Comparison of ENCODE assay signal across 8 mouse cellular contexts in genomic region chr16:46010153-46010905, GRCm38 (mm10). TPM values are rescaled to one million over a fixed set of nuclear protein-coding genes. Genes with fewer than 3 reads are reported as not detected.
DNase-seq lines count a peak whose midpoint lies in the region; ATAC-seq and TF ChIP-seq lines count a peak whose summit lies in the region.

Gene Plcxd2, minus strand, starts transcription at chr16:46010218.

- peaks cover 13% of the 10 kb centered on the region for H3K27me3 ChIP-seq in E14TG2a.4 (ENCODE audit: insufficient read depth, low read length)
- no peaks in the 10 kb centered on the region for H3K27me3 ChIP-seq in forebrain, embryonic 12.5 days
- H3K27me3 ChIP-seq in heart, embryonic 16.5 days (ENCODE audit: control insufficient read depth, insufficient read depth, low read length): no peaks in the 10 kb centered on the region
- no peaks in the 10 kb centered on the region for H3K27me3 ChIP-seq in liver, embryonic 13.5 days
- no peaks in the 10 kb centered on the region for H3K27me3 ChIP-seq in stomach, embryonic 14.5 days (ENCODE audit: control insufficient read depth, insufficient read depth, low read length)

- ATAC-seq in cerebellum, adult (ENCODE audit: insufficient number of reproducible peaks, low FRiP score, low TSS enrichment): peak; percentile 97
- ATAC-seq in forebrain, embryonic 12.5 days (ENCODE audit: low FRiP score): peak; percentile 99
- ATAC-seq in heart, embryonic 16.5 days (replicated peaks; ENCODE audit: extremely low read depth, insufficient read depth, low FRiP score): peak; percentile 99
- ATAC-seq in liver, embryonic 13.5 days (ENCODE audit: low read depth): peak; percentile 94
- peak; percentile 99 for ATAC-seq in stomach, embryonic 14.5 days (ENCODE audit: insufficient number of reproducible peaks, insufficient read depth, low FRiP score, low read depth)

- no peak for TF ChIP-seq CTCF in E14TG2a.4 (conservative IDR thresholded peaks at IDR 0.05; ENCODE audit: low read length)

- H3K4me1 ChIP-seq in E14TG2a.4 (replicated peaks; ENCODE audit: low read depth, low read length): peaks cover 13% of the 10 kb centered on the region
- H3K4me1 ChIP-seq in forebrain, embryonic 12.5 days: peaks cover 12% of the 10 kb centered on the region
- peaks cover 4% of the 10 kb centered on the region for H3K4me1 ChIP-seq in heart, embryonic 16.5 days (ENCODE audit: control insufficient read depth, insufficient read depth, low read length)
- H3K4me1 ChIP-seq in liver, embryonic 13.5 days (replicated peaks): peaks cover 14% of the 10 kb centered on the region
- no peaks in the 10 kb centered on the region for H3K4me1 ChIP-seq in stomach, embryonic 14.5 days (ENCODE audit: control insufficient read depth, insufficient read depth, low read length)

- H3K9me3 ChIP-seq in E14TG2a.4 (ENCODE audit: low read length): no peaks in the 10 kb centered on the region
- H3K9me3 ChIP-seq in forebrain, embryonic 12.5 days: no peaks in the 10 kb centered on the region
- no peaks in the 10 kb centered on the region; the same call in 1 of the 2 replicates for H3K9me3 ChIP-seq in heart, embryonic 16.5 days (replicated peaks; ENCODE audit: control insufficient read depth, low read length)
- no peaks in the 10 kb centered on the region for H3K9me3 ChIP-seq in liver, embryonic 13.5 days (replicated peaks)
- no peaks in the 10 kb centered on the region for H3K9me3 ChIP-seq in stomach, embryonic 14.5 days (ENCODE audit: control insufficient read depth, low read depth, low read length)

- H3K27ac ChIP-seq in forebrain, embryonic 12.5 days: peak within 1 kb of the TSS; percentile 63
- H3K27ac ChIP-seq in heart, embryonic 16.5 days (ENCODE audit: low read length): peak within 1 kb of the TSS; percentile 79
- H3K27ac ChIP-seq in liver, embryonic 13.5 days: peak within 1 kb of the TSS; percentile 74
- peak within 1 kb of the TSS; percentile 59; the same call in 1 of the 2 replicates for H3K27ac ChIP-seq in stomach, embryonic 14.5 days (ENCODE audit: low read length)

- peak within 1 kb of the TSS; percentile 65 for H3K9ac ChIP-seq in forebrain, embryonic 12.5 days
- H3K9ac ChIP-seq in heart, embryonic 16.5 days (ENCODE audit: low read length): peak within 1 kb of the TSS; percentile 84
- peak within 1 kb of the TSS; percentile 66 for H3K9ac ChIP-seq in liver, embryonic 13.5 days
- H3K9ac ChIP-seq in stomach, embryonic 14.5 days (replicated peaks; ENCODE audit: low read depth, low read length): peak within 1 kb of the TSS; percentile 45

- no peaks in the 10 kb centered on the region for H3K36me3 ChIP-seq in E14TG2a.4 (ENCODE audit: insufficient read depth, low read length)
- no peaks in the 10 kb centered on the region for H3K36me3 ChIP-seq in forebrain, embryonic 12.5 days (replicated peaks)
- H3K36me3 ChIP-seq in heart, embryonic 16.5 days (ENCODE audit: control insufficient read depth, insufficient read depth): no peaks in the 10 kb centered on the region
- no peaks in the 10 kb centered on the region for H3K36me3 ChIP-seq in liver, embryonic 13.5 days
- no peaks in the 10 kb centered on the region for H3K36me3 ChIP-seq in stomach, embryonic 14.5 days (ENCODE audit: control insufficient read depth, insufficient read depth, low read length)

- under 1% methylated on average over 39 of the region's 39 CpGs for WGBS in forebrain, embryonic 12.5 days
- WGBS in heart, embryonic 16.5 days: under 1% methylated on average over 39 of the region's 39 CpGs
- under 1% methylated on average over 39 of the region's 39 CpGs for WGBS in liver, embryonic 13.5 days (ENCODE audit: insufficient replicate concordance)
- WGBS in stomach, embryonic 14.5 days: under 1% methylated on average over 39 of the region's 39 CpGs

- peak within 1 kb of the TSS; percentile 86 for H3K4me3 ChIP-seq in E14TG2a.4 (replicated peaks; ENCODE audit: low read length)
- peak within 1 kb of the TSS; percentile 69 for H3K4me3 ChIP-seq in forebrain, embryonic 12.5 days (replicated peaks)
- peak within 1 kb of the TSS; percentile 84 for H3K4me3 ChIP-seq in heart, embryonic 16.5 days (ENCODE audit: low read length)
- H3K4me3 ChIP-seq in liver, embryonic 13.5 days (replicated peaks): peak within 1 kb of the TSS; percentile 61
- H3K4me3 ChIP-seq in stomach, embryonic 14.5 days (ENCODE audit: low read depth, low read length): peak within 1 kb of the TSS; percentile 49

- peak; percentile 95 to 97 for DNase-seq in kidney, postnatal 25 days
- DNase-seq in liver, embryonic 13.5 days: peak; percentile 85
- peak; percentile 94 to 96 for DNase-seq in natural killer cell, adult 2 months (ENCODE audit: low spot score in 2 of 2)

- H3K4me2 ChIP-seq in forebrain, embryonic 12.5 days: peak within 1 kb of the TSS; percentile 84
- H3K4me2 ChIP-seq in heart, embryonic 16.5 days (ENCODE audit: low read depth, low read length): peak within 1 kb of the TSS; percentile 99
- peak within 1 kb of the TSS; percentile 73 for H3K4me2 ChIP-seq in liver, embryonic 13.5 days
- H3K4me2 ChIP-seq in stomach, embryonic 14.5 days (replicated peaks; ENCODE audit: low read depth, low read length): peak within 1 kb of the TSS; percentile 79

RNA-seq across cellular contexts. Expression of gene Plcxd2, which starts in this region (rescaled TPM):
- 11.7 and 12.7 TPM in 2 replicates for polyA plus RNA-seq in forebrain, embryonic 12.5 days (2016; fragmentation: Nextera tagmentation; extraction: Ambion mirVana)
- polyA plus RNA-seq in heart, embryonic 16.5 days (2015; fragmentation: Nextera tagmentation; extraction: Ambion mirVana): 0.69 and 0.92 TPM in 2 replicates
- 2.2 and 2.7 TPM in 2 replicates for polyA plus RNA-seq in liver, embryonic 13.5 days (2015; fragmentation: Nextera tagmentation; extraction: Ambion mirVana)
- 1.0 and 1.2 TPM in 2 replicates for polyA plus RNA-seq in stomach, embryonic 14.5 days (2014; fragmentation: Nextera tagmentation; extraction: Ambion mirVana)

Comparison
In these comparisons a context has a peak if more than half of its experiments do, and no peak if none do; other contexts are left out.
1. Peak in every context shown above with its lines: DNase-seq, ATAC-seq, H3K4me3 ChIP-seq and H3K27ac ChIP-seq.
2. Peak in ATAC-seq, H3K4me3 ChIP-seq, H3K27ac ChIP-seq, H3K9ac ChIP-seq and H3K4me2 ChIP-seq in heart, embryonic 16.5 days; RNA of the gene not detected or under 1 TPM.